Mouse (Mus musculus): ENCODE results near the gene Prkce.

DNA sequence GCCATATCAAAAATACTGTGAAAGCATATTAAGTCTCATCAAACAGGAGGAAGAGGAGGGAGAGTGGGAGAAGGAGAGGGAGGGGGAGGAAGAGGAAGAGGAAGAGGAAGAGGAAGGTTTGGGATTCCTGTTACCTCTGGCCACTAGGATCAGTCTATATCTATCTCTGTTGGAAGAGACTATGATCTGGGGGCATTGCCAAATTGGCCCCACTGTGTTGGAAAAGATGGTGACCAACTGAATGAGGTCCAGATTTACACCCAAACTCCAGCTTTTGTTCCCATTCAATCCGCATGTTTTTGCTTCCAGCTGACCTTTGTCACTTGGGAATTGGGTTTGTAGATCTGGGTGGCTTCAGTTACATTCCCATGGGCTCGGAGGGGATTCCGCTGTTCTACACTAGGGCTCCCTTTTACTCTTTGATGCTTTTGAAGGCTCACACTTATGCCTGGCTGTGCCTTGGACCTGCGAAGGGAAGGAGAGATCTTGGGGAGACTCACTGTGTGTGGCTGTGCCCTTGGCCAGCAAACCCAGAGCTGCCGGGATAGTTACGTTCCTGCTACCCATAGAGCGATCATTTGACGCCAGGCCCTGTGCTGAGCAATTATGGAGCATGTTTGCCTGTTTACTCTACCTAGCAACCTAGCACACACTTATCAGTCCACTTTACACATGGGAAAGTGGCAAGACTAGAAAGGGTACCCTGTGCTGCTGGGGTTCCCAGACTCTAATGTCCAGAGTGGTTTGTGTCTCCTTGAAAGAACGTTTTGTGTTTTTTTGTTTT is 106.2 kb downstream of the Prkce start:
- TF ChIP-seq CTCF (IDR thresholded peaks at IDR 0.05; ENCODE audit: insufficient read depth, low read depth, low read length), result no peak
- no peak for TF ChIP-seq POLR2A (IDR thresholded peaks at IDR 0.05; ENCODE audit: insufficient read depth, low read depth, low read length)
